Mouse (Mus musculus) spleen, adult 2 months (tissue): ENCODE results near the gene Ptpn21. TPM values are rescaled to one million over a fixed set of nuclear protein-coding genes. Genes with fewer than 3 reads are reported as not detected.

ENCODE experiments used
- DNase-seq, 2 experiments: peaks; one replicate each; pipeline versions ENCODE4 v3.0.0 to v3.0.0-alpha.2; 2012 to 2021; ENCODE audit warnings: low spot score in 2 of 2, low read depth in 1 of 2
- H3K27ac ChIP-seq: fragments of 200-500 bp; 2 replicates; pipeline ENCODE4 v1.5.1; 2012; ENCODE audit warnings: low read length, inconsistent platforms; ENCODE audit not compliant: insufficient read depth
- H3K27me3 ChIP-seq: fragments of 200-500 bp; 2 replicates; pipeline ENCODE4 v1.6.1; 2012; ENCODE audit warnings: mild to moderate bottlenecking, moderate library complexity, low read length, inconsistent platforms; ENCODE audit not compliant: control insufficient read depth, insufficient read depth
- H3K36me3 ChIP-seq: fragments of 200-500 bp; 2 replicates; pipeline ENCODE4 v1.6.1; 2012; ENCODE audit warnings: mild to moderate bottlenecking, low read length, inconsistent platforms; ENCODE audit not compliant: control insufficient read depth, insufficient read depth
- H3K4me1 ChIP-seq: fragments of 200-500 bp; 2 replicates; pipeline ENCODE4 v1.6.1; 2011; ENCODE audit warnings: inconsistent platforms; ENCODE audit not compliant: control insufficient read depth, insufficient read depth, insufficient read length
- H3K4me3 ChIP-seq: fragments of 200-500 bp; 2 replicates; pipeline ENCODE4 v1.5.1; 2011; ENCODE audit warnings: mild to moderate bottlenecking, inconsistent platforms; ENCODE audit not compliant: insufficient read depth, insufficient read length; ENCODE audit errors: extremely low read depth
- CTCF ChIP-seq: fragments of 200-500 bp; IDR thresholded peaks from 2 replicates; pipeline ENCODE4 v1.5.1; 2011; ENCODE audit warnings: mild to moderate bottlenecking, inconsistent platforms; ENCODE audit not compliant: insufficient read depth, insufficient read length, insufficient replicate concordance; ENCODE audit errors: extremely low read depth
- POLR2A ChIP-seq: fragments of 200-500 bp; IDR thresholded peaks from 2 replicates; pipeline ENCODE4 v1.6.1; 2011; ENCODE audit warnings: low read depth, low read length, inconsistent platforms
- WGBS: fragments of 180-500 bp; shearing (Covaris S2); methylation state at CpG from one replicate; pipeline ENCODE4 v1.1.7; 2018; 5-methylcytosine and 5-hydroxymethylcytosine counted together
- polyA plus RNA-seq: library from polyadenylated mRNA; depleted of rRNA; stranded (reverse); fragments of >200 nt; gene quantifications from 2 replicates; pipeline ENCODE4 v1.2.3, GENCODE M21; 2012

Ptpn21 gene
- polyA plus RNA-seq, 1 experiment: 6.6 TPM

- Histone ChIP-seq H3K4me1 (no peaks in the 10 kb centered on the region), H3K4me3 (no peak overlapping the region), H3K36me3 (no peaks in the 10 kb centered on the region), H3K27me3 (no peaks in the 10 kb centered on the region), H3K27ac (no peak overlapping the region)
- DNase-seq: no peak
- WGBS: 89% methylated on average over 6 of the region's 6 CpGs
- TF ChIP-seq CTCF (no peak), POLR2A (no peak)
Measured at GRCm38 (mm10) chr12:98712819-98713218, 24.4 kb downstream of the Ptpn21 start.

DNA sequence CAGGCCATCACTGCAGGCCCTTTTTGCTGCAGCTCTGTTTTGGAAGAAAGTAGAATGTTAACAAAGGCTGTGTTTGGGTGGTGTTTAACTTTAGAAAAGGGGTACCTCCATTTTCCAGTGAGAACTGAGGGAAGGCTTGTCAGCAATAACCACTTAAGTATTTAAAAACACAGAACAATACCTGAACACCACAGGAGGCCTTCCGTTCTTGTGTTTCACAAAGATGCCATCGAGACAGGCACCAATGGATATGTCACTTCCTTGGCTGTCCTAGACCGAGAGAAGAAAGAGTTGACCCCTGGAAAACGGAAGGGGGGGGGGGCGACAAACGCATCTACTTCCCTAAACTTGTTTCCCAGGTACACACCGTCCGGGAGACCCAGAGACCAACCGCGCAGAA, 33.2 kb downstream of the Ptpn21 start:
- 73% methylated on average over 10 of the region's 10 CpGs for WGBS
- Histone ChIP-seq H3K27ac (no peak overlapping the region), H3K4me1 (no peaks in the 10 kb centered on the region), H3K4me3 (no peak overlapping the region), H3K27me3 (no peaks in the 10 kb centered on the region), H3K36me3 (no peaks in the 10 kb centered on the region)
- DNase-seq: no peak
- TF ChIP-seq POLR2A: no peak
- no peak for TF ChIP-seq CTCF

DNA sequence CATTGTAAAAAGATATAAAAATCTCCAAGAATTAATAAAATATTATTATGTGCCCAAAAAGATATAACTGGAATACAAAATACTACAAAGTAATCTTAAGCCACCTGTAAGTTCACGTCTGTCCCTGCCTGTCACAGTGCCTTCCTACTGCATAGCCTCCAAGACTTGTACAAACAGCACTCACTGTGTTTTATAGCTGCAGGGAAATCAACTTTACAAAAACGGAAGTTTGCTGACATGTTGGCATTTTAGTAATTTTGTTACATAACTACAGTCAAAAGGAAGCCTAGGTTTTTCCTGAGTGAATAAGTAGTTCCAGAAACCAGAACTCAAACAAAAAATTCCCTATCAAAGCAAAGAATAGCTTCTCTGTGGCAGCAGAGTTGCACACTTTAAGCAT, 33.7 kb downstream of the Ptpn21 start:
- no peak overlapping the region for H3K4me3 ChIP-seq
- no peaks in the 10 kb centered on the region for H3K4me1 ChIP-seq
- WGBS: 38% methylated on average over 2 of the region's 2 CpGs
- no peaks in the 10 kb centered on the region for H3K27me3 ChIP-seq
- H3K27ac ChIP-seq: no peak overlapping the region
- DNase-seq: no peak
- peaks cover 2% of the 10 kb centered on the region; the same call in 1 of the 2 replicates for H3K36me3 ChIP-seq
- TF ChIP-seq CTCF (no peak), POLR2A (no peak)

DNA sequence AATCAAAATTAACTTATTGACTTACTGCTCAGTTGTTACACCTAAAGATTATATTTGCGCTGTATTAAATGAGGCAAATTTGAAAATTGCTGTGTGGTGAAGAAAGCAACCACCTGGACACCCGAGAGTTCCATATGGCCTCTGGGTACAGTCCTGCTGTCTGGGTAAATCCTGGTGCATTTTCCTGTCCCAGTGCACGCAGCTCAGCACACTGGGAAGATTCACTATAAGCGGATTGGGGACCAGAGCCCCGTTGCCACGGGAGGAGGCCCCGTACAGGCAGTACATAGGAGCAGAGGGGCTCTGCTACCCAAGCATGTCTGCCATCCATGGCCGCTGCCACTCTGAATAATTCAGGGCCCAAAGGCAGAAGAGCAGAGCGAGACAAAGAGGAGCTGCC, 35.6 kb downstream of the Ptpn21 start:
- Histone ChIP-seq H3K4me3 (no peak overlapping the region), H3K36me3 (peaks cover 3% of the 10 kb centered on the region), H3K27me3 (no peaks in the 10 kb centered on the region), H3K4me1 (no peaks in the 10 kb centered on the region), H3K27ac (no peak overlapping the region)
- TF ChIP-seq CTCF: no peak
- TF ChIP-seq POLR2A: no peak
- DNase-seq: no peak
- 93% methylated on average over 9 of the region's 9 CpGs for WGBS

GRCm38 (mm10) chr12:98697202-98697601, 40.0 kb downstream of the Ptpn21 start:
- 77% methylated on average over 5 of the region's 5 CpGs for WGBS
- Histone ChIP-seq H3K27me3 (no peaks in the 10 kb centered on the region), H3K4me3 (no peak overlapping the region), H3K36me3 (peaks cover 3% of the 10 kb centered on the region), H3K4me1 (no peaks in the 10 kb centered on the region), H3K27ac (no peak overlapping the region)
- TF ChIP-seq CTCF: no peak
- no peak for TF ChIP-seq POLR2A
- DNase-seq: no peak

GRCm38 (mm10) chr12:98690230-98690629, 47.0 kb downstream of the Ptpn21 start:
- no peak overlapping the region for H3K4me3 ChIP-seq
- no peak for DNase-seq
- WGBS: 89% methylated on average over 8 of the region's 8 CpGs
- TF ChIP-seq CTCF: no peak
- no peaks in the 10 kb centered on the region for H3K27me3 ChIP-seq
- H3K4me1 ChIP-seq: no peaks in the 10 kb centered on the region
- no peak overlapping the region for H3K27ac ChIP-seq
- no peaks in the 10 kb centered on the region for H3K36me3 ChIP-seq

GRCm38 (mm10) chr12:98683574-98683973, 53.6 kb downstream of the Ptpn21 start:
- Histone ChIP-seq H3K27me3 (no peaks in the 10 kb centered on the region), H3K4me3 (no peak overlapping the region), H3K4me1 (no peaks in the 10 kb centered on the region), H3K36me3 (no peaks in the 10 kb centered on the region; the same call in 1 of the 2 replicates), H3K27ac (no peak overlapping the region)
- TF ChIP-seq CTCF (no peak), POLR2A (no peak)
- WGBS: 88% methylated on average over 6 of the region's 6 CpGs
- DNase-seq: no peak
